Mouse (Mus musculus) bone marrow macrophage, adult 2 months (primary cell): Measurements from ENCODE around the gene Phlda1.

Source experiments
- CTCF ChIP-seq: IDR thresholded peaks from 2 replicates; pipeline ENCODE4 v1.5.1; 2012; ENCODE audit warnings: low read depth, mild to moderate bottlenecking, low read length, moderate library complexity
- POLR2A ChIP-seq: IDR thresholded peaks from 2 replicates; pipeline ENCODE4 v1.6.1; 2012; ENCODE audit warnings: mild to moderate bottlenecking, low read depth, low read length, borderline replicate concordance

GRCm38 (mm10) chr10:111547881-111548372, 41.8 kb downstream of the Phlda1 start:
- TF ChIP-seq POLR2A (no peak), CTCF (no peak)
